Mouse (Mus musculus) heart, postnatal 36 days (tissue): Measurements from ENCODE around the gene Ddah2. TPM values are rescaled to one million over a fixed set of nuclear protein-coding genes. Genes with fewer than 3 reads are reported as not detected.
"Not testable (repeated sequence)": the region's sequence is repeated elsewhere in the genome, so short reads cannot be mapped to it uniquely, and the experiment has no call there.

ENCODE experiments used
- DNase-seq, 2 experiments: peaks; one replicate each; pipeline ENCODE4 v3.0.0; 2021 to 2022
- intact Hi-C: fragments of 180-260 bp; cut with DNase I; formaldehyde crosslinking; loops from one replicate; pipeline ENCODE4 v1.15.1; 2025
- total RNA-seq, 2 experiments: library from RNA; stranded (reverse); gene quantifications; 2 replicates each; pipeline ENCODE4 v1.2.3; 2021

Ddah2 gene
- total RNA-seq, 2 experiments from 2014 or later: 27.5 to 27.6 TPM

DNA sequence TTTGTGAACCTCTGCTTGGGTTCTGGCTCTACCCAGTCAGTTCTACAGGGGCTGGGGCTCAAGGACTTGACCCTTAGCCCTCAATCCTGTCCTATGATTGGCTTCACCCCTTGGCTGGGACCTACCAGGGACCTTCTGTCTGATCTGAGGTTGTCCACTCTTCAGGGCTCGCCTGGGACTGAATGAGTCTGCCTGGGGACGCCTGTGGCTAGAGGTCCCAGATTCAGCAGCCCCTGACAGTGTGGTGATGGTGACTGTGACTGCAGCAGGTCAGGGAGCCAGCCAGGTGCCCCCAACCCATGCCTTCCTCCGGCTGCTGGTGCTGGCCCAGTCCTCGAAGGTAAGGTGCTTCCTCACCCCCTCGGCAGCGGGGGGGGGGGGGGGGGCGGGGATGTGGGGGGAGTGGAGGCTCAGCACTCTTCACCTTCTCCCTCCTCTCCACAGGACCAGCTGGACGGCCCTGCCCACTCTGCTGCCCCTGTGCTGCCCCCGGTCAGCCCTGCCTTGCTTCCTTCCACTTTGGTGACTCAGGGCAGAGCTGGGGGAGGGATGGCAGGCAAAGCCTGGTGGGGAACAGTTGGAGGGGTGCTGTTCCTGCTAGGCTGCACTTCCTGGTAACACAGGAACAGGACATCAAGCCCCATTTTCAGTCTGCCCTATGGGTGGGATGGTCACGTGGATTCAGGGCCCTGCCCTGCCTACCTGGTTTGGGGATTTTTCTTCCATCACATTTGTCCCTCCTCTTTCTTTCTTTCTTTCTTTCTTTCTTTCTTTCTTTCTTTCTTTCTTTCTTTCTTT, 33.9 kb upstream of the Ddah2 start:
- no peak for DNase-seq
- intact Hi-C loops: loop anchor here (5.0 kb wide), 1 partner anchor 97 kb away; the partner anchor contains the start of genes Csnk2b and Gpank1

DNA sequence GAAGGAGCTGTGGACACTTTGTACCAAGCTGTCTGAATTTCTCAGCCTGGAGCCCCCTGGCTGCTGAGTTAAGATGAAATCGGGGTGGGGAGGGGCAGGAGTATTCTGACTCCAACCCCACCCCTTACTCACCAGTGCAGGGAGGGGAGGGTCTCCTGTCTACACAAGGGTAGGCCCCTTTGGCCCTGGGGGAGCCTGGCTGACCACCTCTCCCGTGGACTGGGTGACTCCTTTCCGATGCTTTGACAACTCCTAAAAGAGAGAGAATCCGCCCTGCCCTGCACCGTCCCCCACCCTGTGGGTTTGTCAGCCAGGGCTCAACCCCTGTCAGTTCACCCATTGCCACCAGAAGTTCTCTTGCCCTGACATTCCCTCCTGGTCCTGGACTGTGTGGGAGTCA, 32.6 kb upstream of the Ddah2 start:
- intact Hi-C loops: loop anchor here (2.0 kb wide), 1 partner anchor 15 kb away; no protein-coding TSS in a partner anchor
- no peak for DNase-seq

DNA sequence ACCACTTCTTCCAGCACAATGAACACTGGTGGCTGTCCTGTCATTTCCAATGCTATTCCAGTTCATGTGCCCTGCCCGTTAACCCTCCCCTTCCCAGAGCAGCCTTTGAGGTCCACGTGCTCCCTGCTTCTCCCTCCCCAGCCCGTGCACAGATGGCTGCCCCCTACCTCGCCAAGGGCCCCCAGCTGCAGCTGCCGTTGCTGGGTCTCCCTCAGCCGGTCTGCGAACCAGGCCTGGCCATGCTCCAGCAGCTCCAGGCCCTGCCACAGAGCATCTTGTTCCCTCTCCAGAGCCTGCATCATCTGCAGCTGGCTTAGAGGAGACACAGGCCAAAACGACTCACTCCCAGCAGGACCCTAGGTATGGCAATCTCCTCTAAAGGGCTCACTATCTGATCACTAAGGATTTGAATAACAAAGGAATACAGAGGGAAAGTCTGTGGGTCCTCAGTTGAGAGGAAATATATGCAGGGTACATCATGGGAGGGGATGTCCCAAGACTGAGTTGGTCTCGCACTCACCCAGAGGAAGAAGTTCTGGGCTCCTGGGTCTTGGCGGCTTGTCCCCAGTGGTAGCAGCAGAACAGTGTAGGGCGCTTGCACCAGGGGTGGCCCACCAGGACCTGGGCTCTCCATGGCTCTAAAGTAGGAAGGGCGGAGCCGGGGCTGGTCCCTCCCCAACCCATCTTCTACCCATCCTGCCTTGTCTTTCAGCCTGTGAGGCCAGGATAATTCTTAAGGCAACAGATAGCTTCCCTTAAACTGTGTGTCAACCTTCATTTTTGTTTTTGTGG, 31.4 kb upstream of the Ddah2 start, which contains the start of gene Sapcd1:
Gene Sapcd1 (minus strand): TSS at position 740 of the 792 bp plus-strand sequence.
- intact Hi-C loops: loop anchor here (2.0 kb wide), 1 partner anchor 13 kb away; no protein-coding TSS in a partner anchor
- DNase-seq: no peak

DNA sequence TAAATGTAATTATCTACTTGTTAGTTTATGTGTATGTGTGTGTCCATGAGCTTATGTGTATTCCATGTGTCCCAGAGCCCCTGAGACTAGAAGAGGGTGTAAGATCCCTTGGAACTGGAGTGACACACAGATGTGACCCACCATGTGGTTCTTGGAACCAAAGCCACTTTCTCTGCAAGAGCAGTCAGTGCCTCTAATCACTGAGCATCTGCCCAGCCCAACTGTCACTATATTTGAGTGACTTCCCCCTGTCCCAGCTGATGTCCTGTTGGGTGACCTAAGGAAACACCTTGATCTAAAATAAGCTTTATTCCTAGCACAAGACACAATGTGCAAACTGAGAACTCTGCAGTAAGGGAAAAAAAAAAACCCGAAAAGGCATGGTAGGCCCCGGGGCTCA, 30.5 kb upstream of the Ddah2 start:
- intact Hi-C loops: no loop called here
- DNase-seq: no peak

DNA sequence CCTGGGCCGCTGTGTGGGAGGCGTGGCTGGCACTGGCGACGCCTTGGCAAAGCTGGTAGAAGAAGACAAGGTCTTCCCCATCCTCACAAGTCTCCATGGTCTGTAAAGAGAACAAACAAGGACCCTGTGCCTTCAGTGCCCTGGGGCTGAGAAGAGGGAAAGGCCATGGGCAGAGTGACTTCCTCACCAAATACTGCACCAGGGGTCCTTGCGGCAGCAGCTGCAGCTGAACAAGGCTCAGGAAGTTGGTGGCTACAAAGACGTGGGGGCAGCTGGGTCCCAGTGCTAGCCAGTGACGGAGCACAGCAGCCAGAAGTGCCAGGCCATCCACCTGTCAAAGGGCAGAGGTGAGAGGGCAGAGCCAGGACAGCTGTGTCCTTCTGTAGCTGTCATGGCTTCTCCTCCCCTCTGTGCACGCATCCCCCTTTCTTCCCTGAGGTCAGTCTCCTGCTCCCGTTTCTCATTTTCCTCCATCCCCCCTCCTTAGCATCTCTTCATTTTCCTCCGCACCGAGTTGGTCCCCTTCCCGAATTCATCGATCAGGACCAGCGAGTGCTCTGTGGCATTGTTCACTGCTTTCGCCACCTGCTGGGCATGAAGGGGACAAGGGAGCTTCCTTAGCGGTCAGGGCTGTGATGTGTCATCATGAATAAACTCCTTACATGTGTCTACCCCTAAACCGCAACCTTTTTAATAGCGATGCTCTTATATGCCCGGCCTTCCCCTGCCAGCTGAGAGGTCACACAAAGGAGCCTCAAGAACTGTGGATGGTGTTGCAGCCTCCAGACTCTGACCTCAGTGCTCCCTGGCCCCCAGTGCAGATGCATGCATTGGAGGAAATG, 28.9 kb upstream of the Ddah2 start:
- intact Hi-C loops: no loop called here
- no peak for DNase-seq

DNA sequence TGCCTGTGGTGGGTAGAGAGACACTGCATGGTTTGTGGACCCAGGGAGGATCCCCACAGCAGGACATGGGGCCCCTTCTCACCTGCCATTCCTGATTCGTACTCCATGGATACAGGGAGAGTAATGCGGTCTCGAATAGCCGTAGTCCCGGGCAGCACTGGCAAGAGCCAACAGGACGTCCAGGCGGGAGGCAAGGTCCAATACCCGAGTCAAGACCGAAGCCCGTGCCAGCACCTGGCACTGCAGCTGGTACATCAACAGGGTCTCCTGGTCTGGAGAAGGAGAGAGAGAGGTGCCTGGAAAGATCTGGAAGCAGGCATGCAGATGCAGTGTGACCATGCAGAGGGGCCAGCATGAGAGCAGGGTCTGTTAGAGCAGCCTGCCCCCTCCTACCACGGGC, 27.6 kb upstream of the Ddah2 start:
- DNase-seq: no peak
- intact Hi-C loops: no loop called here

DNA sequence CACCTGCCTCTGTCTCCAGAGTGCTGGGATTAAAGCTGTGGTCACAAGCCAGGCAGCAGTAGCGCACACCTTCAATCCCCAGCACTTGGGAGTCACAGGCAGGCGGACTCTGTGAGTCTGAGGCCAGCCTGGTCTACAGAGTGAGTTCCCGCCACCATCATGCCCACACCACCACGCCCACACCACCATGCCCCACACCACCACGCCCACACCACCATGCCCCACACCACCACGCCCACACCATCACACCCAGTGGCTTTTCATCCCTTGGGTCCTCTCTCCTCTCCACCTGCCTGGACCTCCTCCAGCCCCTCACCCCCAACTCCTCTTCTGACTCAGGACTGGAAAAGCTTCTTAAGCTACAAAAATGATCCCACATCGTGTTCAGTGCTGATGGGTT, 27.0 kb upstream of the Ddah2 start:
- intact Hi-C loops: no loop called here
- DNase-seq: no peak

DNA sequence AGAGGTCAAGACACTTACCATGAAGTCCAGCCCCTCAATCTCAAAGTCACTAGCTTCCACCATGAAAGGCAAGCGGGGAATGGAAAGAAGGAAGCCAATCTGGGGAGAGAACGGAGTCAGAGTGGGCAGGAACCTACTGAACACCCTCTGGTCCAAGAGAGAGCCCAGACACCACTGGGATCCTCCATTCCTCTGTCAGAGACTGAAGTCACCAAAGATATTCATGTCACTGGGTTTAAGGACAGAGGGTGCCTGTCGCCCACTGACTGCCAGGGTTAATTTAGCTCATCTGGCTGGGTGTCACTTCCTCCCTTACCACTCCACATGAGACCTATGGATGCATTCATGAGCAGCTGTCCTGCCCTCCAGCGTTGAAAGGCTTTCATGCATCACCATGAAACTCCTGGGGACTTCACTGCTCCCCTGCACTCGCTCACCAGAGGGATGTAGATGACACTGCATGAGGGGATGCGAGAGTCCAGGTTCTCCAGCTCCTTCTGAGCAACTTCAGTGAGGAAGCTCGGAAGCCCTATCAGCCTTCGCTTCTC, 26.4 kb upstream of the Ddah2 start:
- intact Hi-C loops: no loop called here
- no peak for DNase-seq

DNA sequence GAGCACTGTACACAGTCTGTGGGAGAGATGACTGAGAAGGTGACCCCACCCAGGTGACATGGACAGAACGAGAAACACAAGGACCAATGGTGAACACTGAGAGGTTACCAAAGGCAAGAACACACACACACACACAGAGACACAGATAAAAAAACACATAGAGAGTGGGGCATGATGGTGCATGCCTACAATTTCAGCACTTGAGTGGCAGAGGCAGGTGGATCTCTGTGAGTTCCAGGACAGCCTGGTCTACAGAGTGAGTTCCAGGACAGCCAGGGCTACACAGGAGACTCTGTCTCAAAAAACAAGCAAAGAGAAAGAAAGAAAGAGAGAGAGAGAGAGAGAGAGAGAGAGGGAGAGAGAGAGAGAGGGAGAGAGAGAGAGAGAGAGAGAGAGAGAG, 25.1 kb upstream of the Ddah2 start:
- intact Hi-C loops, DNase-seq: not testable (repeated sequence)

DNA sequence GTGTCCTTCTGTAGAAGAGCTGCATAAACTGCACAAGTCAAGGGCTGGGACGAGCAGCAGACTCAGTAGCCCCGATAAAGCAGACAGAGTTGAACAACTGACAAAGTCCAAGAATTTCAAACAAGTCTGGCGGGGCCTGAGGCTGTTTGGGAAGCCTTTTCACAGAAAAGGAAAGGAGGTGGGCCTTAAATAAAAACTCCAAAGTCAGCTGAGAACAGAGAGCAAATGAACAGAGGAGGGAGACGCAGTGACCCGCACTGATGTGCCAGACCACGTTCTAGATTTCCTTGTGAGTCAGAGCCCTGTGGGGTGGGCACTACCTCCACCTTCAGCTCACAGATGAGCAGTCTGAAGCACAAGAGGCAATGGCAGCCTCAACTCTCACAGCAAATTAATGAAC, 23.9 kb upstream of the Ddah2 start:
- DNase-seq: no peak
- intact Hi-C loops: no loop called here

DNA sequence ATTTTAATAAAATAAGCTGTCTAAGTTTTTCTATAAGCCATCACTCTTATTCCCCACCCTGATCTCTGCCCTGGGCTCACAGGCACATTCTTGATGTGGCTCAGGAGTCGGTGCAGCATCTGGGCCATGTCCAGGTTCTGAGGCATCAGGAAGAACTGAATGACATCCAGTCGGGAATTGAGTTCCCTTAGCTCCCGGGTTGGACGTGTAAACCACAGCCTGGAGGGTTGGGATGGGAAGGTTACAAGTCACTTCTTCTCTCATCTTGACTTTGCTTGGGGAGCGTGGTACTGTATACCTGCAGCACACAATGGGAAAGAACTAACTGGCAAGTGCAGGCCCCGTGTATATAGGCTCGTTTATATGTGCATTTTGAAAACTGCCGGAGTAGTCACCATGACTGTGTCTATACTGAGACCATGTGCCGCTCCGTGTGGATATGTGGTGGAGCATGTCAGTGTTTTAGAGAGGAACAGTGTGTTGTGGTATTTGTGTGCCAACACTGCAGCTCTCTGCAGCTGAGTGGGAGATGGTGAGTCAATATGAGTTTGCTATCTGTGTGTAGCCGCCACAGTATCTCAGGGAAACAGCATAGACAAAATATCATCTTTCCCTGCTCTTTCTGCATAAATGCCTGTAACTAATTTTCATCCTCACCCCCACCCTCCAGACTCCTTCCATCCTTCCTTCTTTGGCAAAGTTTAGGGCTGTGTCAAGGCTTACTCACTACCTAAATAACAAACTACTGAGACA, 19.5 kb upstream of the Ddah2 start:
- intact Hi-C loops: no loop called here
- DNase-seq: no peak

DNA sequence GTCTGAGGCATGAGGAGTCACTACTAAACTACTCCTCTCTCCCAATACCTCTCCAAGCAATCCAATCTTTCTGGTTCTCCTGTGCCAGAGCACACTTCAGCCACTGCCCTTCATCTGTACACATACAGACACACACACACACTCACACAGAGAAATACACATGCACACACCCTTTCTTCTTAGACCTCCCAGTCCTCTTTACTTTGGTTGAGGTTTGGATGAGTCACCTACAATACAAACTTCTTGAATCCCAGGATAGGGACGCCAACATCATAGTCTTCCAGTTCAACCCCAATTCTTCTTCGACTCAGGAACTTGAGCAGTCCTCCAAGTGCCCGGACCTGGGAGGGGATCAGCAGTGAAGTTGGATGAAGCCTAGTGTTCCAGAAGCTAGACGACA, 15.0 kb upstream of the Ddah2 start:
- DNase-seq: no peak
- intact Hi-C loops: no loop called here

DNA sequence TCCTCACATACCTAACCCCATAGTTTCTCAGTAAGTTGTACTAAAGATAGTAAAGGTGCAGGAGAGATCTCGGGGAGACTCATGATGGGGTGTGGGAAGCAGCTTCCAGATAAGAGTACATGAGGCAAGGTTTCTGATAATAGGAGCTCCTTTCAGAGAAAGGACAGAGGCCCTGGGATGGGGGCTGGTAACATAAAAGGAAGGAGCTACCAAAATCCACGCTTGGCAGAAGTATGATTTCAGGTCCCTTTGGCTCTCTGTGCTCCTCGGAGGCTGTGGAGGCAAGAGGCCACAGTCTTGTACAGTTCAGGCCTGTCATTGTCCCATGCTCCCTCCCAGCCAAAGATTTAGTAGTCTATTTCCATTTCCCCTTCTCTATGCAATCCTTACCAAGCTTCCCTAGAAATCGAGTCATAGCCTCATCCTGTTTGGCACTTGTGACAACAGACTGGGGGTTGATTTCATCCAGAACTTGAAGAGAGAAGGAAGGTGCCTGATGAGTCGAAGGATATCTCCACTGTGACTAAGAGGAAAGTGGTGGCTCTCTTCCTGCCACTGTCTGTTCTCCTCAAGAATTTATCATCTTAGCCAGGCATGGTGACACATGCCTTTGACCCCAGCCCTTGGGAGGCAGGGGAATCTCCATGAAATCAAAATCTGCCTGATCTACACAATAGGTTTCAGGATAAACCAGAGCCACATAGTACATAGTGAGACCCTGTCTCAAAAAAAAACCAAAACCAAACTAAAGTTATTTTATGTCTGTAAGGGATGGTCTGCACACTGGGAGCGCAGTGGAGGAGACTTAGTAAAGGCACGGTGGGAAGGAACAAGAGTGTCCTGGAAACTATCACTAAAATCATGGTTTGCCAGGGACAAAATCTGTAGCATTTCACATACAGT, 13.7 kb upstream of the Ddah2 start:
- no peak for DNase-seq
- intact Hi-C loops: no loop called here

DNA sequence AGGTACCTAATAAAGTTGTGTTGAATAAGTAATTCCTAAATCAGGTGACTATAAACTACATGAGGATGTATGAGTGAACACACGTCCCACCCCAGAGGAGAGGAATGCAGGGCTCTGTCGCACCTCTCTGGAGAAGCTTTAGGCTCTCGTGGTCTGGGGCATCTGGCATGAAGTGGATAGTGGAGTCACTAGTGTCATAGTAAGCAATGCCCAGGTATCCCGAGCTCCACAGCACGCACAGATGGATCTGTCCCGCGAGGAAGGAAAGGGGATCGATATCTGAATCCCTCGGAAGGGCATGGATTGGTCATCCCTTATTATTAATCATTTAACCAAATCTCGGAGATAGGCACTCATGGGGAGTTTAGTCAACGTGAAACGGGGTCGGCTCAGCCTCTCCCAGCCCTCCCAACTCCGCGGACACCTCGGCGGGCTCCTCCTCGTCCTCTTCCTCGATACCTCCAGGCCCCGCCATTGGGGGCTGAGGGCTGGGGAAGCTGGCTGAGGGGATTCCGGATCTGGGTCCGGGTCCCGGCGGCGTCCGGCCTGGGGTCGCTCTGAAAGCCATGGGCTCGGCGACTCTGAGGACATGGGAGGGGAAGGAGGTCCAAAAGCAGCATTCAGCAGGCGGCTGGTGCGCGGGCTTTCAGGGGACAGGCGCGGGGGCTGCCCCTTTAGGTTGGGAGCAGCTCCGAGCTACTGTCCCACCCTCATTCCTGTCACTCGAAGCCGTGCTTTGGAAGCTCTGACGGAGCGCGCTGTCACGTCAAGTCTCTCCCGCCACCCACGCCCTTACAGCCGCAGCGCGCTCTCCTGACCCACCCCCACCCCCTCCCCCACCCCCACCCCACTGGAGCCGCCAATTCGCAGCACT, 12.8 kb upstream of the Ddah2 start:
- intact Hi-C loops: loop anchor here (1.0 kb wide), 1 partner anchor 24 kb away; no protein-coding TSS in a partner anchor
- DNase-seq: no peak

DNA sequence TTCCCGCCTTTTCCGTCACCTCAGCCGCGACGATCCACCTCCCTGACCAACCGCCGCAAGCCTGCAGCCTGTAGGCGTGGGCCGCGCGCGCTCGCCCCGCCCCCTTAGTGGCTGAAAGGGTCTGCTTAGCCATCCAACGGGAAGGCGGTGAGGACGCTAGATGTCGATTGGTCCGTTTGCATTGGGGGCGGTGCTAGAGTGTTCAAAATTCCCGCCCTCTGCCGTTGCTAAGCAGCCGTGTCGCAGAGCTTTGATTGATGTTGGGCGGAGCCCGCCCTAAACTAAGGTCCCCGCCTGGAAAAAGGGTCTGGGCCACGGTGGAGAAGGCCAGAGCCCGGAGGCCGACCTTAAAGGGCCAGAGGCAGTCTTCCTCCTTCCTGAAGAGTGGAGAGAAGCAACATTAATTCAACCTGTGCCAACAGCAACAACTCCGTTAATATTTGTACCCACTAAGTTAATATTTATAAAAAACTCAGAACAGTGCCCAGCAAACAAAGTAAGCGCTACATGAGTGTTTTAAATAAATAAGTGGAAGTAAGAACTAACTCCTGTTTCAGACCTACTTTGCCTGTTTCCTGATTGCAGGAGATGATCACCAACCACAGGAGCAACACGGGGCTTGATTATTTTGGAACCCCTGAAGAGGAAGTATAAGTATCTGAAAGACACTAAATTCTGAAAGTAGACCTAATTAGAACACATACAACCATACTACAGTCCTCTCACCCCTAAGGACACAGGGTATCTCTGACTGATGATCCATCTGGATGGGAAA, 12.0 kb upstream of the Ddah2 start, which contains the start of gene Msh5:
Gene Msh5 (minus strand): TSS at position 65 of the 775 bp plus-strand sequence.
- peak; percentile 96 to 98 for DNase-seq
- intact Hi-C loops: loop anchor here (1.0 kb wide), 1 partner anchor 25 kb away; no protein-coding TSS in a partner anchor

DNA sequence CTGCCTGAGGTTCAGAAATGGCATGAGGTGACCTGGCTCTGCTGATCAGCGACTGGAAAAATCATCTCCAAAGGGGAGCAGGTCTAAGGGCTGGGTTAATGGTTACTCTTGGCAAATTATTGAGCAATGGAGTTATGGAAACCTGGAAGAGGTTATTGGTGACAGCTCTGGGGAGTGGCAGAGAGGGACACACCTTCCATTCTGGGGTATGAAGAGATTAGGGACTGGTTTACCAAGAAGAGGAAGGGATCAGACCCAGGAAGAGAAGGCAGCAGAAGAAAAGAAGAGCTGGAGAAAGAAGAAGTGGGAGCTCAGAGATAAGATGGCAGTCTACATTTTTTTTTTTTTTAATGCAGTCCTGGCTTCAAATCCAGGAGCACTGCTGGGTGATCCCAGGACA, 11.1 kb upstream of the Ddah2 start:
- no peak for DNase-seq

More for the DNA sequence above, 11.1 kb upstream of the Ddah2 start:
- intact Hi-C loops: no loop called here
